Mouse (Mus musculus) ES-E14 (cell line): Measurements from ENCODE around the gene Sytl3. TPM values are rescaled to one million over a fixed set of nuclear protein-coding genes. Genes with fewer than 3 reads are reported as not detected.

ENCODE experiments used
- DNase-seq: peaks from one replicate; pipeline ENCODE4 v3.0.0-alpha.2; 2013; ENCODE audit warnings: low read depth, low spot score
- H3K27ac ChIP-seq: 2 replicates; pipeline ENCODE4 v1.5.1; 2012; ENCODE audit warnings: low read depth, mild to moderate bottlenecking, low read length, moderate library complexity, mixed read lengths; ENCODE audit not compliant: poor library complexity, insufficient read depth, severe bottlenecking
- H3K36me3 ChIP-seq: 2 replicates; pipeline ENCODE4 v1.6.1; 2012; ENCODE audit warnings: mild to moderate bottlenecking, low read length, moderate library complexity, mixed read lengths; ENCODE audit not compliant: control insufficient read depth, poor library complexity, insufficient read depth, severe bottlenecking
- H3K4me1 ChIP-seq, 2 experiments: fragments of 150-350 bp in 1 of 2; sonication (generic) in 1 of 2; 2 replicates each; pipeline ENCODE4 v1.6.1; 2012; ENCODE audit warnings: low read length in 2 of 2, mild to moderate bottlenecking in 1 of 2, mixed read lengths in 1 of 2; ENCODE audit not compliant: control insufficient read depth in 2 of 2, insufficient read depth in 2 of 2, poor library complexity in 1 of 2
- H3K4me3 ChIP-seq, 2 experiments: fragments of 150-350 bp in 1 of 2; sonication (generic) in 1 of 2; 2 replicates each; pipeline ENCODE4 v1.5.1; 2012; ENCODE audit warnings: low read length in 2 of 2, low read depth in 1 of 2, mild to moderate bottlenecking in 1 of 2, mixed read lengths in 1 of 2; ENCODE audit not compliant: insufficient read depth in 1 of 2, poor library complexity in 1 of 2, severe bottlenecking in 1 of 2
- H3K9ac ChIP-seq: 2 replicates; pipeline ENCODE4 v1.6.1; 2012; ENCODE audit warnings: low read depth, mild to moderate bottlenecking, low read length, mixed read lengths; ENCODE audit not compliant: poor library complexity, insufficient read depth, severe bottlenecking
- H3K9me3 ChIP-seq: fragments of 150-350 bp; sonication (generic); 2 replicates; pipeline ENCODE4 v1.6.1; 2012; ENCODE audit warnings: low read depth, mild to moderate bottlenecking, low read length; ENCODE audit not compliant: control insufficient read depth, insufficient read depth
- CHD2 ChIP-seq: IDR thresholded peaks from 2 replicates; pipeline ENCODE4 v1.6.1; 2014; ENCODE audit warnings: mild to moderate bottlenecking, low read depth, low read length, inconsistent platforms
- HCFC1 ChIP-seq: IDR thresholded peaks from 2 replicates; pipeline ENCODE4 v1.6.1; 2012; ENCODE audit warnings: low read length, inconsistent platforms, borderline replicate concordance; ENCODE audit not compliant: insufficient read depth
- MAFK ChIP-seq: IDR thresholded peaks from 2 replicates; pipeline ENCODE4 v1.6.1; 2014; ENCODE audit warnings: mild to moderate bottlenecking, low read depth, low read length, inconsistent platforms; ENCODE audit not compliant: insufficient read depth
- ZC3H11A ChIP-seq: IDR thresholded peaks from 2 replicates; pipeline ENCODE4 v1.6.1; 2012; ENCODE audit warnings: low read depth, mild to moderate bottlenecking, inconsistent platforms, low read length, borderline replicate concordance
- ZNF384 ChIP-seq: IDR thresholded peaks from 2 replicates; pipeline ENCODE4 v1.6.1; 2012; ENCODE audit warnings: low read depth, low read length, inconsistent platforms
- in situ Hi-C, 2 experiments: fragments of 600-800 bp; cut with MboI; formaldehyde crosslinking; loops; one replicate each; pipeline ENCODE4 v1.15.1; 2025; ENCODE audit warnings: low sequenced_read_pairs in 2 of 2, inconsistent platforms in 1 of 2; ENCODE audit not compliant: unreplicated experiment in 2 of 2
- total RNA-seq: library from RNA; depleted of rRNA; stranded (reverse); fragments of 300-350 nt; gene quantifications from 2 replicates; pipeline ENCODE4 v1.2.3, GENCODE M21; 2012

Sytl3 gene
- total RNA-seq, 1 experiment = 7.0 TPM

- no peak for DNase-seq
- in situ Hi-C loops = no loop called here
- H3K4me1 ChIP-seq = no peaks in the 10 kb centered on the region
These were observed 69.2 kb downstream of the Sytl3 start for GRCm38 (mm10) chr17:6727996-6728610.

GRCm38 (mm10) chr17:6729244-6729742, 70.4 kb downstream of the Sytl3 start:
- H3K27ac ChIP-seq = no peak overlapping the region
- no peaks in the 10 kb centered on the region for H3K36me3 ChIP-seq
- in situ Hi-C loops = no loop called here
- H3K9ac ChIP-seq = no peak overlapping the region
- no peak for TF ChIP-seq CHD2
- TF ChIP-seq HCFC1 = no peak
- no peak for TF ChIP-seq MAFK
- no peak for TF ChIP-seq ZNF384
- TF ChIP-seq ZC3H11A = no peak
- H3K9me3 ChIP-seq = no peaks in the 10 kb centered on the region
- no peak overlapping the region for H3K4me3 ChIP-seq
- no peak for DNase-seq
- H3K4me1 ChIP-seq = no peaks in the 10 kb centered on the region

More at GRCm38 (mm10) chr17:6727996-6728610, 69.2 kb downstream of the Sytl3 start:
- Histone ChIP-seq H3K9me3 (no peaks in the 10 kb centered on the region), H3K36me3 (no peaks in the 10 kb centered on the region), H3K4me3 (no peak overlapping the region), H3K9ac (no peak overlapping the region), H3K27ac (no peak overlapping the region)
- TF ChIP-seq MAFK = no peak

- TF ChIP-seq HCFC1 = no peak
- no peak for TF ChIP-seq MAFK
- no peak for TF ChIP-seq ZNF384
- no peak for TF ChIP-seq CHD2
- no peak for DNase-seq
These were observed 72.2 kb downstream of the Sytl3 start for GRCm38 (mm10) chr17:6731132-6731531.

GRCm38 (mm10) chr17:6731634-6732033, 72.7 kb downstream of the Sytl3 start:
- no peak for DNase-seq
- peaks cover 4% of the 10 kb centered on the region; the same call in 1 of the 2 replicates for H3K36me3 ChIP-seq
- no peak overlapping the region for H3K27ac ChIP-seq
- peaks cover 10% of the 10 kb centered on the region for H3K9me3 ChIP-seq
- H3K4me1 ChIP-seq = no peaks in the 10 kb centered on the region
- no peak overlapping the region for H3K9ac ChIP-seq
- in situ Hi-C loops = no loop called here
- no peak for TF ChIP-seq ZNF384
- no peak for TF ChIP-seq MAFK
- no peak for TF ChIP-seq CHD2
- TF ChIP-seq HCFC1 = no peak
- TF ChIP-seq ZC3H11A = no peak
- H3K4me3 ChIP-seq = no peak overlapping the region

More at GRCm38 (mm10) chr17:6731132-6731531, 72.2 kb downstream of the Sytl3 start:
- Histone ChIP-seq H3K9me3 (peaks cover 7% of the 10 kb centered on the region), H3K9ac (no peak overlapping the region), H3K36me3 (peaks cover under 1% of the 10 kb centered on the region; the same call in 1 of the 2 replicates), H3K27ac (no peak overlapping the region), H3K4me1 (no peaks in the 10 kb centered on the region), H3K4me3 (no peak overlapping the region)
- in situ Hi-C loops = no loop called here

GRCm38 (mm10) chr17:6732665-6733064, 73.8 kb downstream of the Sytl3 start:
- no peak for TF ChIP-seq CHD2
- TF ChIP-seq MAFK = no peak
- no peak for TF ChIP-seq ZNF384
- TF ChIP-seq ZC3H11A = no peak
- no peak for TF ChIP-seq HCFC1
- Histone ChIP-seq H3K36me3 (peaks cover 14% of the 10 kb centered on the region), H3K27ac (no peak overlapping the region), H3K4me1 (no peaks in the 10 kb centered on the region), H3K9me3 (peaks cover 16% of the 10 kb centered on the region), H3K4me3 (no peak overlapping the region), H3K9ac (no peak overlapping the region)
- in situ Hi-C loops = no loop called here
- no peak for DNase-seq
